Mouse (Mus musculus) hindbrain, embryonic 15.5 days (tissue): ENCODE data around the gene Slc22a4. TPM values are rescaled to one million over a fixed set of nuclear protein-coding genes. Genes with fewer than 3 reads are reported as not detected.
"Not testable (repeated sequence)": the region's sequence is repeated elsewhere in the genome, so short reads cannot be mapped to it uniquely, and the experiment has no call there.

ENCODE experiments used
- ATAC-seq: fragments of 200-750 bp; cut with Nextera tagmentation; 2 replicates; pipeline ENCODE4 v1.8.0; 2017; ENCODE audit warnings: low read depth, moderate number of reproducible peaks, moderate TSS enrichment; ENCODE audit not compliant: low FRiP score
- H3K27ac ChIP-seq: fragments of 300-500 bp; sonication (generic); replicated peaks from 2 replicates; pipeline ENCODE4 v1.5.1; 2015; ENCODE audit warnings: mild to moderate bottlenecking, inconsistent platforms
- H3K27me3 ChIP-seq: fragments of 300-500 bp; sonication (generic); 2 replicates; pipeline ENCODE4 v1.6.1; 2015; ENCODE audit warnings: control low read depth, inconsistent platforms
- H3K36me3 ChIP-seq: fragments of 300-500 bp; sonication (generic); 2 replicates; pipeline ENCODE4 v1.6.1; 2015; ENCODE audit warnings: control low read depth, inconsistent platforms
- H3K4me1 ChIP-seq: fragments of 300-500 bp; sonication (generic); replicated peaks from 2 replicates; pipeline ENCODE4 v1.6.1; 2015; ENCODE audit warnings: control low read depth, inconsistent platforms
- H3K4me2 ChIP-seq: fragments of 300-500 bp; sonication (generic); 2 replicates; pipeline ENCODE4 v1.6.1; 2015; ENCODE audit warnings: moderate library complexity, mild to moderate bottlenecking, inconsistent platforms
- H3K4me3 ChIP-seq: fragments of 300-500 bp; sonication (generic); 2 replicates; pipeline ENCODE4 v1.5.1; 2015; ENCODE audit warnings: mild to moderate bottlenecking, inconsistent platforms
- H3K9ac ChIP-seq: fragments of 300-500 bp; sonication (generic); 2 replicates; pipeline ENCODE4 v1.6.1; 2015; ENCODE audit warnings: inconsistent platforms
- H3K9me3 ChIP-seq: fragments of 300-500 bp; sonication (generic); 2 replicates; pipeline ENCODE4 v1.6.1; 2016; ENCODE audit warnings: control low read depth, inconsistent platforms
- WGBS: fragments of 180-500 bp; shearing (Covaris S2); methylation state at CpG from one replicate; pipeline ENCODE4 v1.1.7; 2015; 5-methylcytosine and 5-hydroxymethylcytosine counted together
- polyA plus RNA-seq: library from polyadenylated mRNA; unstranded; fragments of >200 nt; fragmentation: Nextera tagmentation; extraction: Ambion mirVana; gene quantifications from 2 replicates; pipeline ENCODE4 v1.2.1, GENCODE M21; 2015

The Slc22a4 gene
- polyA plus RNA-seq, 1 experiment from 2014 or later: 4.4 TPM

DNA sequence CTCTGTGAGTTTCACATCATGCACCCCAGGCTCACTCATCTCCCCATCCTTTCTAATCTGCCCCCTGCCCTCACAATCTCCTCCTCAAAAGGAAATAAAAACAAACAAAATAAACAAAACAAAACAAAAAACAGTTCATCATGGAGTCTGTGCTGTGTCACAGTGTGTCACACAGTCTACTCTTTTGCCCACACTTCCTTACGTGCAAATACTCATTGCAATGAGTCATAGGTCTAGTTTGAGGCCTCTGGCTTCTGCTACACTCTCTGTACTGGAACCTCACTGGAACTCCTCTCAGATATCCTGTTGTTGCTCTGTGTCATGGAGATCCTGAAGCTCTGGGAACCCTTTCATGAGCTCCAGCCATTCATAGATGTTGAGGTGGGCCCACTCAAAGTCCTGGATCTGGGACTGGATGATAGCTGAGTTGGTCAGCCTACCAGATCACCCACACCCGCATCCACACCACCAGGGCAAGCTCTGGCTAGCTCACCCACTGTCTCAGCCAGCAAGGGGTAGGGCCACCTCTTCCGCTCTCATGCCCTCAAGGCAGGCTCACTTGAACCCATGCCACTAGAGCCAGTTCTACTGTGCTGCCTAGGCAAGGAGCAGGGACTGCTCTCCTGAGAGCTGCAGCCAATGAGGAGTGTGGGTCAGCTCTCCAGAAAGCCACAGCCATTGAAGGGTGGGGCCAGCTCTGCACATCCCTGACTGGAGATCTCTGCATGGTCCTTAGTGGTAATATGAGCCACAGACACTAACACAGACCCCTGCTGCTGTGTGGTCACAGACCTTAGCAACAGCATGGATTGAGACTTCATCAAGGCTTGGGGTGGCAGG is 8.8 kb downstream of the Slc22a4 start:
- Histone ChIP-seq H3K4me3 (no peak overlapping the region), H3K27me3 (no peaks in the 10 kb centered on the region)
- WGBS: 94% methylated on average over 3 of the region's 3 CpGs

DNA sequence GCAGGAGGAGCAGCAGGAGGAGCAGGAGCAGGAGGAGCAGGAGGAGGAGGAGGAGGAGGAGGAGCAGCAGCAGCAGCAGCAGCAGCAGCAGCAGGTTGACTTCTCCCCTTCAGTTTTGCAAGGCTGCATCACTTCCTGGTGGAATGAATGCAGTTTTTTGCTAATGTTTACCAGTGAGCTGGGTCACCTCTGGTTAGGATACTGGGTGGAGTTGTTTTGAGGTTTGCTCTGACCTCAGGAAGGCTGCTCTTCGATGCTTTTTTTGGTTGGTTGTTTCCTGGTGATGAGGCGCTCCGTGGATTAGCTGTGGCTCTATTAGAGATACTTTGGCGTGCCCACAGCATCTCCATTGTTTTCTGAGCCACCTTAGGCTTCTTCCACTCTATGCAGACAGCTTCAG is 10.3 kb downstream of the Slc22a4 start:
- 78% methylated on average over 4 of the region's 4 CpGs for WGBS

More for the DNA sequence above, 8.8 kb downstream of the Slc22a4 start:
- ATAC-seq: no peak
- H3K4me1 ChIP-seq: no peaks in the 10 kb centered on the region
- H3K36me3 ChIP-seq: no peaks in the 10 kb centered on the region
- H3K9me3 ChIP-seq: no peaks in the 10 kb centered on the region
- H3K27ac ChIP-seq: no peak overlapping the region
- H3K4me2 ChIP-seq: no peak overlapping the region
- H3K9ac ChIP-seq: no peak overlapping the region

DNA sequence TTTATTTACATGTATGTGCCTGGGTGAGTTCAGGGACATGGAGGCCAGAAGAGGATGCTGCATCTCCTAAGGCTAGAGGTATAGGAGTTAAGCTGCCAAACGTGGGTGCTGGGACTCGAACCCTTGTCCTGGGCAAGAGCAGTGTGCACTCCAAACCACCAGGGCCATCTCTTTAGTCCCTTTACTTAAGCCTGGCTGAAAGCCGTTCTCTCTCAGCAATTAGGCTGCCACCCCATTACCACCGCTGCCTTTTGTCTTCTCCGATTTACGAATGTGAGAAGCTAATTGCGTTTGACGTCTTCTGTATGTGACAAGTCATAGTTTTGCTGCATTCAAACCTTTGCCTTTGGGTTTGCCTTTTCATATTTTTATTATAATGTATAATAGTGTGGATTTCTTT is 11.8 kb downstream of the Slc22a4 start:
- H3K36me3 ChIP-seq: no peaks in the 10 kb centered on the region
- H3K9me3 ChIP-seq: no peaks in the 10 kb centered on the region
- no peak overlapping the region for H3K27ac ChIP-seq
- no peak overlapping the region for H3K4me2 ChIP-seq
- H3K27me3 ChIP-seq: no peaks in the 10 kb centered on the region
- WGBS: 68% methylated on average over 8 of the region's 8 CpGs
- no peaks in the 10 kb centered on the region for H3K4me1 ChIP-seq
- ATAC-seq: no peak
- H3K4me3 ChIP-seq: no peak overlapping the region
- no peak overlapping the region for H3K9ac ChIP-seq

More for the DNA sequence above, 10.3 kb downstream of the Slc22a4 start:
- Histone ChIP-seq H3K27me3 (no peaks in the 10 kb centered on the region), H3K9ac (no peak overlapping the region), H3K4me1 (no peaks in the 10 kb centered on the region), H3K27ac (no peak overlapping the region), H3K4me2 (no peak overlapping the region), H3K4me3 (no peak overlapping the region), H3K36me3 (no peaks in the 10 kb centered on the region), H3K9me3 (no peaks in the 10 kb centered on the region)
- ATAC-seq: no peak

GRCm38 (mm10) chr11:54012961-54013360 is 14.9 kb downstream of the Slc22a4 start:
- no peaks in the 10 kb centered on the region for H3K4me1 ChIP-seq
- H3K9ac ChIP-seq: no peak overlapping the region
- no peak for ATAC-seq
- H3K27ac ChIP-seq: no peak overlapping the region
- no peak overlapping the region for H3K4me3 ChIP-seq
- H3K36me3 ChIP-seq: no peaks in the 10 kb centered on the region
- no peaks in the 10 kb centered on the region for H3K27me3 ChIP-seq
- WGBS: 82% methylated on average over 5 of the region's 5 CpGs
- no peak overlapping the region for H3K4me2 ChIP-seq
- no peaks in the 10 kb centered on the region for H3K9me3 ChIP-seq

- Histone ChIP-seq H3K36me3 (no peaks in the 10 kb centered on the region), H3K27me3 (no peaks in the 10 kb centered on the region)
- WGBS: 95% methylated on average over 2 of the region's 2 CpGs
Measured at GRCm38 (mm10) chr11:54011255-54011654, 16.6 kb downstream of the Slc22a4 start.

DNA sequence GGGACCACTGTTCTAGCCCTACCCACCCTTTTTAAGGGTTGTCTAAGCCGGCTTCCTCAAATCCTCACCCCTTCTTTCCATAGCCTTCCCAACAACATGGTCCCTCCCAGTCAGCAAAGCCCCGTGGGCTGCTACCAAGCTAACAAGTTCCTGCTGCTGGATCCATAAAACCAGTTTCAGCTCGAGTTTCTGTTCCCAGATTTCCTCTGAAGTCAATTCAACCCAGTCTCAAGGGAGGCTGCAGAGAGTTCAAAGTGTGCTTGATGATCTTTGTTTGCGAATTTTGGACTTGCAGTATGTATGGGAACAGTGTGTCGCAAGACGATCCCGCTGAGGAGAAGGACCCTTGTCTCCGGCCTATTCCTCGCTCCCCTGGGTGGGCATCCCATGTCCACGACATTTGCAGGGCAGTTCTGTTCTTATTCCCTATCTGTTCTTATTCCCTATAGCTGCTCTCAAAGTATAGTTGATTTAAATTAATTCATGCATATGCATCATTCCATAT is 19.4 kb downstream of the Slc22a4 start:
- Histone ChIP-seq H3K27ac (no peak overlapping the region), H3K4me2 (no peak overlapping the region), H3K27me3 (no peaks in the 10 kb centered on the region), H3K36me3 (no peaks in the 10 kb centered on the region), H3K9me3 (no peaks in the 10 kb centered on the region), H3K4me1 (no peaks in the 10 kb centered on the region), H3K4me3 (no peak overlapping the region), H3K9ac (no peak overlapping the region)
- 85% methylated on average over 10 of the region's 10 CpGs for WGBS
- ATAC-seq: no peak

More at GRCm38 (mm10) chr11:54011255-54011654, 16.6 kb downstream of the Slc22a4 start:
- H3K4me3 ChIP-seq: no peak overlapping the region
- no peak overlapping the region for H3K9ac ChIP-seq
- H3K4me1 ChIP-seq: no peaks in the 10 kb centered on the region
- H3K4me2 ChIP-seq: no peak overlapping the region
- H3K27ac ChIP-seq: no peak overlapping the region
- no peak for ATAC-seq
- H3K9me3 ChIP-seq: no peaks in the 10 kb centered on the region

GRCm38 (mm10) chr11:54007717-54008116 is 20.2 kb downstream of the Slc22a4 start:
- Histone ChIP-seq H3K9ac (no peak overlapping the region), H3K4me2 (no peak overlapping the region), H3K27me3 (no peaks in the 10 kb centered on the region), H3K36me3 (no peaks in the 10 kb centered on the region), H3K27ac (no peak overlapping the region), H3K4me3 (no peak overlapping the region), H3K4me1 (no peaks in the 10 kb centered on the region), H3K9me3 (no peaks in the 10 kb centered on the region)
- 77% methylated on average over 11 of the region's 11 CpGs for WGBS
- no peak for ATAC-seq

DNA sequence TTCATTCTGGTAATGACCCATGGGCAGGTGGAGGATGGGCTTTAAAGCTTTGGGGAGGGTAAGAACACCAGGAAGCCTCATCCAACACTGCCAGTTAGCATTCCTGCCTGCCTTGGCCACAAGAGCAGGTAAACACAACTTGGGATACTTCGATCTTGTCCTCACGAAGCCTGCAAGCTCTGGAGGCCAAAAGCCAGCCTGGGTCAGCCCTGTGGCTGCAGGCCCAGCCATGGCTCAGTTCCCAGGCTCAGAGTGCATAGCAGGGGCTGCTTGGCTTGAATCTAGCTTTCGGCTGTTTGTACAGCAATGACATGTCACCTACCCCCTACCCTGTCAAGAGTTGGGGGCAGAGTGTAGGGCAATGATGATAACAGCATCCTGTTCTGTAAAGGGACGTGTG is 21.0 kb downstream of the Slc22a4 start:
- Histone ChIP-seq H3K9me3 (no peaks in the 10 kb centered on the region), H3K4me1 (0 out of 2 replicates have a peak, but pooled peaks cover 5% of the 10 kb centered on the region), H3K27ac (no peak overlapping the region), H3K4me3 (no peak overlapping the region), H3K4me2 (no peak overlapping the region), H3K36me3 (no peaks in the 10 kb centered on the region), H3K27me3 (no peaks in the 10 kb centered on the region), H3K9ac (no peak overlapping the region)
- no peak for ATAC-seq
- WGBS: 65% methylated on average over 4 of the region's 4 CpGs

GRCm38 (mm10) chr11:54006362-54006761 is 21.5 kb downstream of the Slc22a4 start:
- H3K4me2 ChIP-seq, H3K4me3 ChIP-seq, H3K27me3 ChIP-seq, H3K36me3 ChIP-seq, H3K9ac ChIP-seq, H3K9me3 ChIP-seq, H3K4me1 ChIP-seq, H3K27ac ChIP-seq, ATAC-seq: not testable (repeated sequence)
- WGBS: 80% methylated on average over 5 of the region's 5 CpGs

DNA sequence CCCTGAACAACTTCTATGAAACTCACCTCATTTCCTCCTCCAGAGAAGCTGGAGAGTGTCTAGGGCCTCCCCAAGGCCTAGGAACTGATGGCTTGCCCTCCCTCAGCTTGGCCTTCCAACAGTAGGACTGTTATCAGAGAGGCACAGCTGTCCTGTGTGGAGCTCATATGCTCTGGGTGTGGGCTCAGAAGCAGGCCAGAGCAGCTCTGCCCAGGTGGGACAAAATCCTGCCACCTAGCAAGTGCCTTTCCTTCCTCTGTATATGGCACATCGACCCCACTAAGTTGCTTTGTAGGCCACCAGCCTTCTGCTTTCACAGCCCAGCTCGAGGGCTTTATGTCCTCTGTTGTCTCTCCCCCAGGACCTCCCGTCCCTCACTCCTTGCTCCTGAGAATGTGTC is 23.2 kb downstream of the Slc22a4 start:
- WGBS: 90% methylated on average over 3 of the region's 3 CpGs
- Histone ChIP-seq H3K4me2 (no peak overlapping the region), H3K4me3 (no peak overlapping the region), H3K9me3 (no peaks in the 10 kb centered on the region), H3K4me1 (0 out of 2 replicates have a peak, but pooled peaks cover 5% of the 10 kb centered on the region), H3K9ac (no peak overlapping the region), H3K27ac (no peak overlapping the region), H3K27me3 (no peaks in the 10 kb centered on the region), H3K36me3 (no peaks in the 10 kb centered on the region)
- no peak for ATAC-seq

DNA sequence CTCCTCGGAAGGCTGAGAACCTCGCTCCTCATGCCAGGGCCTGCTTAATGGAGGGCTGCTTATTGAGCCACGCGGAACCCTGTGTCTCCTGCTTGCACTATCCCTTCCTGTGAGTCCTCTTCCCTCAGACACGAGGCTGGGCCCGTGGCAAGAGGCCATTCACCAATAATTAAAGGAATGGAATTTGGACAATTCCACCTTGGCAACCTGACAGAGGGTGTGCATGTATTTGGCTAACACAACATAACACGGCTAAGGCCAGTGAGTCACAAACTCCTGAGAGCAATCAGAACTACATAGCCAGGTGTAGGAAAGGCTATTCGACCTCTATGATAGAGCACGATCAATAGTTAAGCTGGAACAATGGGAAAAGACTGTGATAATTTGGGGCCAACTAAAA is 23.7 kb downstream of the Slc22a4 start:
- no peak overlapping the region for H3K4me3 ChIP-seq
- H3K36me3 ChIP-seq: no peaks in the 10 kb centered on the region
- H3K9me3 ChIP-seq: no peaks in the 10 kb centered on the region
- no peak overlapping the region for H3K9ac ChIP-seq
- no peaks in the 10 kb centered on the region for H3K27me3 ChIP-seq
- ATAC-seq: no peak
- WGBS: 85% methylated on average over 9 of the region's 9 CpGs
- no peak overlapping the region for H3K27ac ChIP-seq
- H3K4me2 ChIP-seq: no peak overlapping the region
- H3K4me1 ChIP-seq: 0 out of 2 replicates have a peak, but pooled peaks cover 5% of the 10 kb centered on the region

DNA sequence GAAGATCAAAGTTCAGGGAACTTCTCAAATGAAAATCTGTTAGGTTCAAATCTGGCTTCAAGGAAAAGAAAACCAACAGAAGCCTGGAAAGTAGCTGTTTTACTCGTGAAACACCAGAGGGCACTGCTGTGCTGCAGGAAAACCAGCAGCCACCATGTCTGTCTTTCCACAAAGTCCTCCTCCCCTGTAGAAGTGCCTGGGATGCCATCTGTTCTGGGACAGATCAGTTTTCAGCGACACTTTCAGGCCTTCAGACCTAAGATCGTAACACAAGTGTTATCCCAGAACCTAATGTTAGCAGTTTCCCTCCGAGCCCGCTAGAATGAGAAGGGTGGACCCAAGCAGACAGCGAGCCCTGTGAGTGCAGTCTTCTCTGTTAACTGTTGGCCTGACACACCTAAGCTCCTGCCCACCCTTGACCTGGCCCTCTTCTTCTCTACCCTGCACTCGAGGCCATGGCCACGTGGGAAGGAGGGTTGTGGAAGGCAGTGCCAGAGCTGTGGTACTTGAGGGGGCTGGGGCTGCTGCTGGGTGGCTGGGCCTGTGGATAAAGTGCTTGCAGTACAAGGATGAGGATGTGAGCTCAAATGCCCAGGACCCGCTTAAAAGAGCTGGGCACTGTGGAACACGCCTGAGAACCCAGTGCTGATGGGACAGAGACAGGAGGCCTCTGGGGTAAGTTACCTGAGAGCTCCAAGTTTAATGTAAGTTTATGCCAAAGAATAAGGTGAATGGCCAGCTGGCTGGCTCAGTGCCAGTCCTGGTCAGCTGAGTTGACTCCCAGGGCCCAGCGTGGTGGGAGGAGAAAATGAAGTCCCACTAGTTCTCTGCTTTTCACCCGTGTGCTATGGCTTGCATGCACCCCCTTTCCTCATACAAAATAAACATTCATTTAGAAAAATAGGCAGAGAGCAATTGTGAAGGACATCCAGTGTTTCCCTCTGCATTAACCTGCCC is 24.9 kb downstream of the Slc22a4 start:
- ATAC-seq, H3K4me2 ChIP-seq, H3K27me3 ChIP-seq, H3K4me3 ChIP-seq, H3K27ac ChIP-seq, H3K9ac ChIP-seq, H3K4me1 ChIP-seq, H3K36me3 ChIP-seq, H3K9me3 ChIP-seq: not testable (repeated sequence)
- 47% methylated on average over 12 of the region's 12 CpGs for WGBS
